Mouse (Mus musculus): ENCODE measurements at regions not wholly inside any gene's neighbourhood (a gene's known extent, or its start where the extent isn't known, plus 50 kb on each side); places are given as distances from the start of the nearest gene placed in this dataset.
A peak's percentile ranks its signal among the peaks of the same experiment; 100 is the strongest.

- ATAC-seq (ENCODE audit: poor library complexity, severe bottlenecking), result no peak
Measured at GRCm38 (mm10) chr6:31307047-31307633, 91.4 kb upstream of the Mkln1 start.

DNA sequence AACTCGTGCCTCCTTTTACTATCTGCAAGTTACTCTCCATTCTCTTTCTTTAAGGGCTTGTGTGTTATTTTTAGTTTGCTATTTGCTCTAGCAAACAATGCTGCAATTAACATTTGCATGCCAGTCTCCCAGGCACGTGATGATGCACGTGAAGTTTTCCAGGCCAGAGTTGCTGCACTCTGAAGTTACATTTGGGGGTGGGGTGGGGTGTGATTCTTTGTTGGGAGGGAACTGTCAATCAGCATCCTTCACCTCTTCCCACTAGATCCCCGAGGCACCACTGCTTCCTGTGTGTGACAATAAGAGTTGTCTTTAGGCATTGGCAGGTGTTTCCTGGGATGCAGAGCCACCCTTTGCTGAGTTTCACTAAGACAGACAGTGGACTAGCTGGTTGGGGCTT lies 90.6 kb upstream of the Mkln1 start:
- no peak for ATAC-seq (ENCODE audit: poor library complexity, severe bottlenecking)

GRCm38 (mm10) chr6:31310660-31311059 lies 87.9 kb upstream of the Mkln1 start:
- ATAC-seq (ENCODE audit: poor library complexity, severe bottlenecking), result no peak

DNA sequence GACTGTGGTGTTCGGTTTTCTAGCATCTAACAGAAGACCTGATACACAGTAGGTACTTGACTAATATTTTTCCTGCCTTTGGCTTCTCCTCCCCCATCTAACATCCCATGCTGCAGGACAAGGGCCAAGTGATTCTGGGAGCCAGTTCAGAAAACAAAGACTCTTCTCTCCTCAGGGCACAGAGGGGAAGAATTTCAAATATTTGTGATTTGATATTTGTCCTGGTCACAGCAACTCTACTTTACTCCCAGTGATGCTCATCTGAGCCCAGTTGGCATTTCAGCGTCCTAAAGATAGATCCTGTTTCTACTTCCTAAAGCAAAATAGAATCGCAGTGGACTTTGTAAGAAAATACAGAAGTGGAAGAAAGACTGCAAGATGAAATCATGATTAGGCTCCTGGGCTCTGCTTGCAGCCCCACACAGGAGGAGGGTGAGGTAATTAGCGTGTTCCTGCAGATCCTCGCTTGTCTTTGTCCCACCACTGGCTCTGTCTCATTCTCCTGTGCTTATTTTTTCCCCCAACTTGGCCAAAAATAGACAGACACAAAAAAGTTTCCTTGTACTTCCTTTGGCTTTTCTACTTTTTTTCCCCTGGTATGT lies 84.6 kb upstream of the Mkln1 start:
- peak; percentile 30 for ATAC-seq (ENCODE audit: poor library complexity, severe bottlenecking)

DNA sequence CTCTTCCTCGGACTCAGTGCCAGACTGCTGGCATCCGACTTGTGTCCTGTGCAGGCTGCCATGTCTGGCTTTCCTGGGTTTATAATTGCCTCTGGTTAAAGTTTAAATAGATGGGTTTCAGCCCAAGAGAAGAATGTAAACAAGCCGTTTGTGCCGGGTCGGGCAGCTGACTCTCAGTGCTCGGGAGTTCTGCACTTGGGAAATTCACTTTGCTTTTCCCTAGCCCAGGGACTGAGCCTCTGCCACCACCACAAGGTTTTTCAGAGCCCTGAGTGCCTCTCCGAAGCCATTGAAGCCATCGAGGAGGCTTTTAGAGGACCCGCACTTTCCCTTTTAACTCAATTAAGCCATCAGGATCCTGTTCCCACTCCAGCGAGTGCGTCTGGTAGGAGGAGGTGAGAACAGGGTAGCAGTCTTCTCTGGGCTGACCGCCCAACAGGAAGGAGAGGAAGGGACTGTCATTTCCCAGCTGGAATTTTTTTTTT lies 80.8 kb upstream of the Mkln1 start:
- ATAC-seq (ENCODE audit: poor library complexity, severe bottlenecking), result peak; percentile 30; the same call in 1 of the 2 replicates

GRCm38 (mm10) chr6:31318506-31318905 lies 80.0 kb upstream of the Mkln1 start:
- ATAC-seq (ENCODE audit: poor library complexity, severe bottlenecking), result peak; percentile 78

DNA sequence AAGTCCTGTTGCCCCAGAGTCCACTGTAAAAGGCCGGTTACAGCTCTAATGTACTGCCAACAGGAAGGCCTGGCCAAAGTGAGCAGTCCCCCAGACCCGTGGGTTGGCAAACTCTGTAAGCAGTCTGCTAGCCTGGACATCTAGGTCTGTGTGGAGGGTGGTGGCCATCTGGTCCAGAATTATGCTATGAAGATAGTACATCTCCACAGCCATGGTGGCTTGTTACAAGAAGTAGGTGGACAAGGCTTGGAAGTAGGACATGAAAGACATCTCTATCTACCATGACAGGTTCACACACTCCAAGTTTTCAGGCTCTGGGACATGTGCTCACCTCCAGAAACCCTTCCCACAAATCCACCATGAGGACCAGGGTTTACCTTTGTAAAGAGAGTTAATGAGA lies 79.1 kb upstream of the Mkln1 start:
- no peak for ATAC-seq (ENCODE audit: poor library complexity, severe bottlenecking)

GRCm38 (mm10) chr6:31320141-31320830 lies 78.2 kb upstream of the Mkln1 start:
- no peak for ATAC-seq (ENCODE audit: poor library complexity, severe bottlenecking)

GRCm38 (mm10) chr6:31321066-31321846 lies 77.3 kb upstream of the Mkln1 start:
- no peak for ATAC-seq (ENCODE audit: poor library complexity, severe bottlenecking)

DNA sequence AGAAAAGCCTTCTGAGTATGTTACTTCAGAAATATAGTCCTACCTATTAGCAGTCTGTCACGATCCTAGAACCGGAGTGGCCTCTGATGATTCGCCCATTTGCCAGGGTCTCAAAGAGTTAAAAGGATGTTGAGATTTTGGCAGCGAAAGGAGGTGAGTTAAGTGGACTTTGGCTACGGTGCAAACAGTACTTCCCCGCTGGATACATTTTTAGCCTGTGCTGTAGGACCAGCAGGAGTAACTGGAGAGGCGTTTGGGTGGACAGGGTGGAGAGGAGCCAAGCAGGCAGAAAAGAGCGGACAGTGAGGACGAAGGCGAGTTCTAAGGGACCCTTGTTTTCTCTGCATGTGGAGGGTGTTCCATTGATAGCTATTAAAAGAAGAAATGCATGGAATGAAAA lies 76.6 kb upstream of the Mkln1 start:
- ATAC-seq (ENCODE audit: poor library complexity, severe bottlenecking), result no peak

- ATAC-seq (ENCODE audit: poor library complexity, severe bottlenecking), result no peak
Measured at GRCm38 (mm10) chr6:31323228-31324190, 75.0 kb upstream of the Mkln1 start.

GRCm38 (mm10) chr6:31324717-31325116 lies 73.8 kb upstream of the Mkln1 start:
- no peak for ATAC-seq (ENCODE audit: poor library complexity, severe bottlenecking)

DNA sequence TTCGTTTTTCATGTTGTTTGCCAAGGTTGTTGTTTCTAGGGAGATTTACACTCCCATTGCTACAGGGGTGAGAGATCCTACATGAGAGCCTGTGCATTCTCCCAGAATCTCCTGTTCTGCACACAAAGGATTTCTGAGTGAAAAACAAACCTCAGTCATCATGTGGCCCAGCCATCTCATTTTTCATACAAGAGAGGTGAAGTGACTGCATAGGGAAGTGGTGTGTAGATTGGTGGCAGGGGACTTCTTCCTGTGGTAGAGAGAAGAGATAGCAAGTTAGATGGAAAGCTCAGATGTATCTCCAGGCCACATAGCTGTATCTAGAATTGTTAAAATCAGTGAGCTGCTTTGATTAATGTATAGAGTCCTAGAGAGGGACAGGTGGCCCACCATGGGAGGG lies 72.9 kb upstream of the Mkln1 start:
- ATAC-seq (ENCODE audit: poor library complexity, severe bottlenecking), result no peak

- ATAC-seq (ENCODE audit: poor library complexity, severe bottlenecking), result no peak
Measured at GRCm38 (mm10) chr6:31330327-31330726, 68.2 kb upstream of the Mkln1 start.

DNA sequence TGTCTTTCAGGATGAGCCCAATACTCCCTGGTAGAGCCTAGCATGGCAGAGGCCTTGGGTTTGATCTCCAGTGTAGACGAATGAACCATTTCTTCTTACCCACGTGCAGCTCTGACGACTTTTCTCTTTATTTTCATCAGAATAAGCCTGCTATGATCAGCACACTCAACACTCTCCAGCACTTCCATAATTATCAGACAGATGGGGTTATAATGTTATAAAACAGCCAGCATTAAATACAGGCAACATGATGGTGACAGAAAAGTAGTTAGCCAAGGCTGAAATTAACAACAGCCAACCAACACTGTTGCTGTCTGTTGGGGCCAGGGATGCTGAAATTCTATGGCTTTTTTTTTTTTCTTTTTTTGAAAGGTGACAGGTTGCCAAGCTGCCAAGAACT lies 67.7 kb upstream of the Mkln1 start:
- no peak for ATAC-seq (ENCODE audit: poor library complexity, severe bottlenecking)

DNA sequence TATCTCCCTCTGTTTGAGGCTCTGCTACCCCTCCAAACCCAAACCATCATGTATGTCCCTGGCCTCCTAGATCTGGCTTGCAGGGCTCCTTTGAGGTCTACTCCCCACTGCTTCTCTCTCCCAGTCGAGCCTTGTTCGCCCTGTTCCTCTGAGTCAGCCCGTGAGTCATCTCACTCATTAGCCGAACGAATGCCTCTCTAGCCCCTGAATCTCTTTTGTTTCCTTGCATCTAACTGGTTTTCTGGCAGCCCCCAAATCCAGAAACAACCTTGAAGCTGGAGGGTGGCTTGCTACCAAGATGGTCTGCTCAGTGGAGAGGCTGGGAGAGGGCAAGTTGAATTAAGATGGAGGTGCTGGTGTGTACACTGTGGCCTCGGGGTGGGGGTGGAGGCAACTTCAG lies 66.3 kb upstream of the Mkln1 start:
- no peak for ATAC-seq (ENCODE audit: poor library complexity, severe bottlenecking)

- ATAC-seq (ENCODE audit: poor library complexity, severe bottlenecking), result no peak
Measured at GRCm38 (mm10) chr6:31332714-31333113, 65.8 kb upstream of the Mkln1 start.

DNA sequence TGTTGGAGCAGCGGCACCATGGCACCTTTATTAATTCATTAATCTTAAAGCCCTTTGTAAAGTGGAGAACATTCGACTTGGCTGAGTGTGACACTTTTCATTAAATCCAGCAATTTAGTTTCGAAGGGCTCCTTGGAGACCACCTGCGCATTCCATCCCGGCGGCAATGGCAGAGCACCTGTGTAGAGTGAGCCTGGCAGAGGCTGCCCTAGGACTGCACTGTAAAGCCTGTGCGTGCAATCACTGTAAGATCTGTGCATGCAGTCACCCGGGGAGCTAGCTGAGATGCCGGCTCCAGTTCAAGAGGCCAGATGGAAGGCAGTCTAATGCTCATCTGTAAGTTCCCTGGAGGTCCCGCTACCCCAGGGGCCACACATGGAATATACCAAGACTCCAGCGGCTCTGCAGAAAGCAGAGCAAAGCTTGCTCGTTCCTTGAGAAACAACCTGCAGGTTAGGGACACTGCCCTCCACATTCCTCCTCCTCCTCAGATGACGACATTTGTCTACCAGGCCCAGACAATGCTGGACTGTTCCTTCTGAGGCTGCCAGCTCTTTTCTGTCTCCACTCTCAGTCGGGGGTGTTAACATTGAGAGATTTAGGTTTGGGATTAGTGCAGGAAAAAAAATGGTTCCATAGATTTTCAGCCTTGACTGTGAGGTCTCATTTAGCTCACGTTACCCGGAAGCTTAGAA lies 65.2 kb upstream of the Mkln1 start:
- no peak for ATAC-seq (ENCODE audit: poor library complexity, severe bottlenecking)

GRCm38 (mm10) chr6:31334086-31334485 lies 64.4 kb upstream of the Mkln1 start:
- no peak for ATAC-seq (ENCODE audit: poor library complexity, severe bottlenecking)
